Mouse (Mus musculus): ENCODE measurements at regions not wholly inside any gene's neighbourhood (a gene's known extent, or its start where the extent isn't known, plus 50 kb on each side); places are given as distances from the start of the nearest gene placed in this dataset.

- TF ChIP-seq MAX (IDR thresholded peaks at IDR 0.05; ENCODE audit: low read depth): no peak
- no peak for TF ChIP-seq POLR2A (IDR thresholded peaks at IDR 0.05; ENCODE audit: insufficient read length, low read depth)
- TF ChIP-seq TCF12 (IDR thresholded peaks at IDR 0.05; ENCODE audit: insufficient read depth, poor library complexity, severe bottlenecking): no peak
- TF ChIP-seq POLR2AphosphoS2 (IDR thresholded peaks at IDR 0.05; ENCODE audit: insufficient read length, low read depth): no peak
- no peak for TF ChIP-seq MYOG (IDR thresholded peaks at IDR 0.05; ENCODE audit: control insufficient read depth in 1 of 3, insufficient read depth in 1 of 3, insufficient read length in 2 of 3, low read depth in 2 of 3)
- no peak for TF ChIP-seq CEBPB (IDR thresholded peaks at IDR 0.05; ENCODE audit: insufficient read depth, poor library complexity, severe bottlenecking)
Measured at GRCm38 (mm10) chr6:135500381-135500780, 138.0 kb downstream of the Emp1 start.

Data from myocyte (in vitro differentiated cells).